Comparison of ENCODE assay signal across 10 mouse cellular contexts in the genomic region with DNA sequence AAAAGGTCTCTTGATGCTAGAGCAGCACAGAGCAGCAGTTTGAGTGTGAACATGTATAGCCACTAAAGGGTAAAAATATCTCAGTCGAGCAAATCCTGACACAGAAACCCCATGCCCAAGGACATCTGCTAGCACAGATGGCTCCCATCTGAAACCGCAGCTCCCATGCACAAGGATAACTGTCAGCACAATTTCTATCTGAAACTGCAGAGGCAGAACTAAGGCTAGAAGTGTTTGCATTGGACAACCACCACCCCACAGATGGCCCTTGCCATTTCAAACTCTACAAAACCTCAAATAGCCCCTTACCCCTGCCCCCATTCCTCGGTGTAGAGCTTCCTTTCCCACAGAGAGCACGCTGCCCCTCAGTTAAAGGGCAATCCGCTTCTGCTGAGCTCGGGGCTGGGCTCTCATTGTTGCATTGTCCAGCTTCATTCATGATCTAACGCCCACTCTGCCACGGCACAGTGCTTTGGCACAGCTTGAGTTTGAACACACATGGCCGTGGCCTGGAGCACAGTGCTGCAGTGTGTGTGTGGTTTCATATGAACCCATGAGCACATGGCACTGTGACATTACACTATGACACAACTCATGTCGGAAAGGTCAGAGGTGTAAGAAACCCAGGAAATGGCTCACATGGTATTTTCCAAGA. TPM values are rescaled to one million over a fixed set of nuclear protein-coding genes. Genes with fewer than 3 reads are reported as not detected.
DNase-seq lines count a peak whose midpoint lies in the region; ATAC-seq lines count a peak whose summit lies in the region.
"Had no signal": no experiment of that assay in that cellular context is flagged by ENCODE, and none has a peak within 500 bp of the region (broad histone marks: within the 10 kb centered on the region; RNA-seq: fewer than 3 reads in every experiment).

No protein-coding gene starts in this region.

- no peak overlapping the region for H3K4me2 ChIP-seq in forebrain, embryonic 12.5 days

- WGBS in forebrain, embryonic 12.5 days = 36% methylated on average over 10 of the region's 10 CpGs

- no peak overlapping the region for H3K9ac ChIP-seq in forebrain, embryonic 12.5 days

- H3K36me3 ChIP-seq in forebrain, embryonic 12.5 days (replicated peaks) = no peaks in the 10 kb centered on the region

- H3K27ac ChIP-seq in forebrain, embryonic 12.5 days = no peak overlapping the region

- H3K27me3 ChIP-seq in forebrain, embryonic 12.5 days = no peaks in the 10 kb centered on the region

- peak; percentile 49; the same call in 1 of the 2 replicates for ATAC-seq in forebrain, embryonic 12.5 days (ENCODE audit: low FRiP score)
- no peak for ATAC-seq in erythroid progenitor cell, adult 5-6 weeks (replicated peaks; ENCODE audit: low FRiP score, poor library complexity, severe bottlenecking)

- H3K4me1 ChIP-seq in forebrain, embryonic 12.5 days = 0 out of 2 replicates have a peak, but pooled peaks cover 6% of the 10 kb centered on the region

- no peaks in the 10 kb centered on the region for H3K9me3 ChIP-seq in forebrain, embryonic 12.5 days

- DNase-seq in gastrocnemius, postnatal 25 days = peak; percentile 9
- DNase-seq in gastrocnemius, adult 18-20 months (ENCODE audit: low spot score) = no peak
- DNase-seq in layer of hippocampus, postnatal 10 days (ENCODE audit: low spot score in 2 of 2) = peak; percentile 50 to 61
- peak; percentile 42 for DNase-seq in right cerebral cortex, postnatal 25 days
- no peak for DNase-seq in thymus, postnatal 14 days
- no peak for DNase-seq in gastrocnemius, adult 8-10 months (ENCODE audit: low spot score in 2 of 2)
- DNase-seq: lung, postnatal 14 days had no signal

- H3K4me3 ChIP-seq in forebrain, embryonic 12.5 days (replicated peaks) = no peak overlapping the region

RNA-seq across cellular contexts. Expression of a gene that starts 23.3 kb away (rescaled TPM):
- under 1 TPM; 0.32 to 0.38 TPM for total RNA-seq in gastrocnemius, postnatal 25 days (2021)
- total RNA-seq in gastrocnemius, adult 18-20 months (2021) = under 1 TPM; 0.31 to 0.43 TPM
- 0.42 and 0.65 TPM in 2 replicates for polyA plus RNA-seq in forebrain, embryonic 12.5 days (2016; fragmentation: Nextera tagmentation; extraction: Ambion mirVana)
- 1 to 10 TPM; 9.1 to 9.7 TPM for total RNA-seq in layer of hippocampus, postnatal 10 days (2021)
- not detected in 2 replicates for total RNA-seq in erythroid progenitor cell, adult 5-6 weeks (2015; ENCODE audit: low replicate concordance)
- 1.1 TPM in 1 of 2 replicates, not detected in the other for total RNA-seq in erythroid progenitor cell, adult 5-6 weeks (2017; ENCODE audit: low replicate concordance)
- under 1 TPM in 2 of 4 experiments, not detected in 2; 0.19 to 0.99 TPM for total RNA-seq in gastrocnemius, adult 8-10 months (2022)
- polyA plus RNA-seq: heart, postnatal 0 days had no signal

RNA-seq across cellular contexts. Expression of a gene that starts 49.3 kb away (rescaled TPM):
- total RNA-seq in gastrocnemius, postnatal 25 days (2021) = 1 to 10 TPM; 7.2 to 8.9 TPM
- total RNA-seq in gastrocnemius, adult 18-20 months (2021) = 10 to 100 TPM in 1 of 2 experiments, 1 to 10 TPM in 1; 9.9 to 10.2 TPM
- 42.8 and 45.2 TPM in 2 replicates for polyA plus RNA-seq in forebrain, embryonic 12.5 days (2016; fragmentation: Nextera tagmentation; extraction: Ambion mirVana)
- 10 to 100 TPM; 25.9 to 27.5 TPM for total RNA-seq in layer of hippocampus, postnatal 10 days (2021)
- total RNA-seq in erythroid progenitor cell, adult 5-6 weeks (2015; ENCODE audit: low replicate concordance) = 14.7 and 24.5 TPM in 2 replicates
- total RNA-seq in erythroid progenitor cell, adult 5-6 weeks (2017; ENCODE audit: low replicate concordance) = 14.5 and 17.3 TPM in 2 replicates
- 10 to 100 TPM in 2 of 4 experiments, 1 to 10 TPM in 2; 8.9 to 11.2 (median 10.1) TPM for total RNA-seq in gastrocnemius, adult 8-10 months (2022)

Comparison
In these comparisons a context has a peak if more than half of its experiments do, and no peak if none do; other contexts are left out.
1. DNase-seq: peak in gastrocnemius, postnatal 25 days (single experiment), layer of hippocampus, postnatal 10 days (2 of 2) and right cerebral cortex, postnatal 25 days (single experiment); none in gastrocnemius, adult 18-20 months (single experiment), thymus, postnatal 14 days (single experiment) and gastrocnemius, adult 8-10 months (0 of 2).
2. RNA of a gene that starts 23.3 kb away (total RNA-seq): 9.1 to 9.7 TPM in layer of hippocampus, postnatal 10 days; 1.1 TPM in erythroid progenitor cell, adult 5-6 weeks, 0.31 to 0.43 TPM in gastrocnemius, adult 18-20 months, 0.32 to 0.38 TPM in gastrocnemius, postnatal 25 days and 0.19 to 0.99 TPM in gastrocnemius, adult 8-10 months; every median in the first group is over 4 times any median in the second.